Mouse (Mus musculus) limb, embryonic 14.5 days (tissue): Measurements from ENCODE around the gene St6galnac5. TPM values are rescaled to one million over a fixed set of nuclear protein-coding genes. Genes with fewer than 3 reads are reported as not detected.

Experiments
- ATAC-seq: fragments of 200-750 bp; cut with Nextera tagmentation; 2 replicates; pipeline ENCODE4 v1.8.0; 2017; ENCODE audit warnings: low read depth, moderate number of reproducible peaks, moderate TSS enrichment; ENCODE audit not compliant: low FRiP score
- DNase-seq: peaks from one replicate; pipeline ENCODE4 v3.0.0-alpha.2; 2015; ENCODE audit warnings: low spot score
- H3K27ac ChIP-seq: fragments of 300-500 bp; sonication (generic); replicated peaks from 2 replicates; pipeline ENCODE4 v1.5.1; 2014; ENCODE audit warnings: low read depth, mild to moderate bottlenecking, low read length, moderate library complexity, mixed read lengths
- H3K27me3 ChIP-seq: fragments of 300-500 bp; sonication (generic); 2 replicates; pipeline ENCODE4 v1.6.1; 2014; ENCODE audit warnings: low read length, mixed read lengths; ENCODE audit not compliant: control insufficient read depth, insufficient read depth
- H3K36me3 ChIP-seq: fragments of 300-500 bp; sonication (generic); 2 replicates; pipeline ENCODE4 v1.6.1; 2014; ENCODE audit warnings: mild to moderate bottlenecking, low read length, moderate library complexity, mixed read lengths; ENCODE audit not compliant: control insufficient read depth, insufficient read depth
- H3K4me1 ChIP-seq: fragments of 300-500 bp; sonication (generic); 2 replicates; pipeline ENCODE4 v1.6.1; 2014; ENCODE audit warnings: antibody characterized with exemption, low read length, mixed read lengths; ENCODE audit not compliant: control insufficient read depth, insufficient read depth
- H3K4me2 ChIP-seq: fragments of 300-500 bp; sonication (generic); replicated peaks from 2 replicates; pipeline ENCODE4 v1.6.1; 2014; ENCODE audit warnings: low read depth, mild to moderate bottlenecking, low read length, moderate library complexity; ENCODE audit not compliant: severe bottlenecking
- H3K4me3 ChIP-seq: fragments of 300-500 bp; sonication (generic); replicated peaks from 2 replicates; pipeline ENCODE4 v1.5.1; 2014; ENCODE audit warnings: low read length
- H3K9ac ChIP-seq: fragments of 300-500 bp; sonication (generic); 2 replicates; pipeline ENCODE4 v1.6.1; 2014; ENCODE audit warnings: mild to moderate bottlenecking, low read depth, low read length, moderate library complexity; ENCODE audit not compliant: severe bottlenecking
- H3K9me3 ChIP-seq: fragments of 300-500 bp; sonication (generic); 2 replicates; pipeline ENCODE4 v1.6.1; 2016; ENCODE audit warnings: low read length; ENCODE audit not compliant: control insufficient read depth
- POLR2A ChIP-seq: fragments of 200-500 bp; IDR thresholded peaks from 2 replicates; pipeline ENCODE4 v1.8.0; 2012; ENCODE audit warnings: inconsistent platforms, mild to moderate bottlenecking, moderate library complexity, borderline replicate concordance; ENCODE audit not compliant: insufficient read depth, insufficient read length; ENCODE audit errors: extremely low read depth
- WGBS: fragments of 180-500 bp; shearing (Covaris S2); extraction: QIAGEN DNeasy Blood & Tissue Kit; methylation state at CpG from one replicate; pipeline ENCODE4 v1.1.7; 2014; 5-methylcytosine and 5-hydroxymethylcytosine counted together
- polyA plus RNA-seq, 2 experiments: library from polyadenylated mRNA; depleted of rRNA in 1 of 2; stranded (reverse) in 1 of 2; unstranded in 1 of 2; fragments of >200 nt; fragmentation: Nextera tagmentation in 1 of 2; extraction: Ambion mirVana in 1 of 2; gene quantifications; 2 replicates each; pipeline versions ENCODE4 v1.2.1 to v1.2.3; 2012 to 2014

The St6galnac5 gene
- polyA plus RNA-seq, 2 experiments, result 1.2 TPM

- H3K27ac ChIP-seq, result no peak overlapping the region
- no peaks in the 10 kb centered on the region for H3K27me3 ChIP-seq
- ATAC-seq (no peak), DNase-seq (no peak)
- no peak overlapping the region for H3K4me2 ChIP-seq
- 88% methylated on average over 8 of the region's 8 CpGs for WGBS
- H3K4me3 ChIP-seq, result no peak overlapping the region
- no peaks in the 10 kb centered on the region for H3K9me3 ChIP-seq
- H3K9ac ChIP-seq, result no peak overlapping the region
- no peaks in the 10 kb centered on the region for H3K36me3 ChIP-seq
- TF ChIP-seq POLR2A, result no peak
- no peaks in the 10 kb centered on the region for H3K4me1 ChIP-seq
These were observed 56.7 kb downstream of the St6galnac5 start for GRCm38 (mm10) chr3:152925364-152925763.

DNA sequence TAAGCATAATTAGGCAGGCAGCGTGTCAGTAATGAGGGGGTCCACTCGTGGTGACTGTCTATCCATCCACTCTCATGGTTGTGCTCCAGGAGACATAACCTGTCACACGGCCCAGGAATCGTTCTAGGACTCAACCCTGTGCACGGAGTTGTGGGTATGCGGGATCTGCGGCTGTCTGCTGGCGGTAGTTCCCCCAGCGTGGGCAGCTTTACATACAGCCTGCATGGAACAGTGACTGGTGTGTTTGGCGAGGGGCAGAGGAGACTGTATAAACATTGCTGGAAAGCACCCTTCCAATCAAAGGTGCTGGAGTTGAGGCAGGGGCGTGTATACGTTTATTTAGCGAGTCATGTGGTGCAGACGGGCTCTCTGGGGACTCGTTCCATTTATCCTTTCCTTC is 58.5 kb downstream of the St6galnac5 start:
- Histone ChIP-seq H3K9ac (no peak overlapping the region), H3K27me3 (no peaks in the 10 kb centered on the region), H3K4me2 (no peak overlapping the region), H3K27ac (no peak overlapping the region), H3K4me3 (no peak overlapping the region), H3K9me3 (no peaks in the 10 kb centered on the region), H3K36me3 (no peaks in the 10 kb centered on the region), H3K4me1 (no peaks in the 10 kb centered on the region)
- DNase-seq (no peak), ATAC-seq (no peak)
- TF ChIP-seq POLR2A, result no peak
- WGBS, result 68% methylated on average over 15 of the region's 15 CpGs

DNA sequence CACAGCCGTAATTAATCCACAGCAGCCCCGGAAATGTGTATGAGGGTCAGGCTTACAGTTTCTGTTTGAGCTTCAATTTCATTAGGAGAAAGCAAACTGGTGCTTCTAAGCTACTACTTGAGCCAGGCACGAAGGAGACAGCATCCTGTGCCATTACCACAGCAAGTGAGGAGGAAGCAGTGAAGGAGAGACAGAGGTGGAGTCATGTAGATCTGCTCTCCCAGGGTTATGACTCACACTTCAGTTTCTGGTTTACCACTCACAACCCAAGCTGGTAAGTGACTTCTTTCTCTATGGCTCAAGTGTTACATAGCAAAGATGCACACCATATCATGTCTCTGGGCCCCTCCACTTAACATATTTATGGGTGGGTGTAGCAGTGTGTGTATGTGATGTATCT is 61.7 kb downstream of the St6galnac5 start:
- no peak for TF ChIP-seq POLR2A
- Histone ChIP-seq H3K9me3 (no peaks in the 10 kb centered on the region), H3K27me3 (no peaks in the 10 kb centered on the region), H3K4me3 (no peak overlapping the region), H3K4me1 (no peaks in the 10 kb centered on the region), H3K27ac (no peak overlapping the region), H3K4me2 (no peak overlapping the region), H3K9ac (no peak overlapping the region), H3K36me3 (no peaks in the 10 kb centered on the region)
- ATAC-seq (no peak), DNase-seq (no peak)
- WGBS, result 47% methylated on average over 3 of the region's 3 CpGs

DNA sequence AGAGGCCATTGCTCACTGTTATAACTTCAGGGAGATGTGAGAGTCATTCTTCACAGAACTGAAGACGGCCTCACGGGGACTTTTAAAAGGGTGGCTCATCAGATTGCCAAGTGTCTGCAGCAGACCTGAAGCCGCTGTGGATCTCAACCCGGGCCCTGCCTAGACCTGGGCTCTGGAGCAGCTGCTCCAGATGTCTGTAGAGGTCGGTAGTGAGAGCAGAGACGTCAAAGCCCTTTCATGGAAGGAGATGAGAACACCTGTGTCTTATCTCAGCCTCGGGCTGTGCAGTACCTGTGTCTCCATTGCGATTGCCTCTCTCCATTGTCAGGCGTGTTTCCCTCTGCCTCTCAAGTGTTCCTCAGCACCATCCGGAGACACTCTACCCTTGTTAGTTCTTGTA is 62.9 kb downstream of the St6galnac5 start:
- 59% methylated on average over 10 of the region's 10 CpGs for WGBS
- H3K4me1 ChIP-seq, result no peaks in the 10 kb centered on the region
- no peaks in the 10 kb centered on the region for H3K27me3 ChIP-seq
- DNase-seq, result no peak
- no peak for ATAC-seq
- no peaks in the 10 kb centered on the region for H3K36me3 ChIP-seq
- H3K4me3 ChIP-seq, result no peak overlapping the region
- no peak overlapping the region for H3K27ac ChIP-seq
- TF ChIP-seq POLR2A, result no peak
- no peak overlapping the region for H3K4me2 ChIP-seq
- no peaks in the 10 kb centered on the region for H3K9me3 ChIP-seq
- no peak overlapping the region for H3K9ac ChIP-seq

GRCm38 (mm10) chr3:152917579-152917978 is 64.5 kb downstream of the St6galnac5 start:
- no peak overlapping the region for H3K27ac ChIP-seq
- 68% methylated on average over 8 of the region's 8 CpGs for WGBS
- no peaks in the 10 kb centered on the region for H3K36me3 ChIP-seq
- H3K4me1 ChIP-seq, result no peaks in the 10 kb centered on the region
- no peak overlapping the region for H3K4me2 ChIP-seq
- no peaks in the 10 kb centered on the region for H3K9me3 ChIP-seq
- no peak overlapping the region for H3K4me3 ChIP-seq
- DNase-seq (no peak), ATAC-seq (no peak)
- no peak for TF ChIP-seq POLR2A
- H3K9ac ChIP-seq, result no peak overlapping the region
- no peaks in the 10 kb centered on the region for H3K27me3 ChIP-seq

DNA sequence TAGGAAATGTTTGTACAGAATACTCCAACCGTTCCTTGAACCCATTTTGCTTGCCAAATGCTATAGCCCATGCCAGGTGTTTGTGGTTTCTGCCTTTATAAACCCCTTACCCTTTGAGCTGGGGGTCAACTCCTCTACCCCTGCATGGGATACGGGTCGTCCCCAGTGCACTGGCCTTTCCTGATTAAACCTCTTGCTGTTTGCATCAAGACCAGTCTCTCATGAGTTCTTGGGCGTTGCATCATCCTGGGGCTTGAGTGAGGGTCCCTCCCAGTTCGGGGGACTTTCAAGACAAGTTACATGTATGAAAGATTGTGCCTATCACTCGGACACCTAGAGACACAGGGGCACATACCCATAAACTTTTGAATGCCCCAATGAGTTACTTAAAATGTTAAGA is 67.7 kb downstream of the St6galnac5 start:
- Histone ChIP-seq H3K36me3 (no peaks in the 10 kb centered on the region), H3K4me3 (no peak overlapping the region), H3K9ac (no peak overlapping the region), H3K27ac (no peak overlapping the region), H3K27me3 (no peaks in the 10 kb centered on the region), H3K4me1 (no peaks in the 10 kb centered on the region), H3K4me2 (no peak overlapping the region), H3K9me3 (no peaks in the 10 kb centered on the region)
- TF ChIP-seq POLR2A, result no peak
- ATAC-seq, result no peak
- no peak for DNase-seq
- 90% methylated on average over 6 of the region's 6 CpGs for WGBS
